In genomic region chr2:105237424-105237823, GRCm38 (mm10) we compare ENCODE assay signal across 17 mouse cellular contexts. TPM values are rescaled to one million over a fixed set of nuclear protein-coding genes. Genes with fewer than 3 reads are reported as not detected.
"Had no signal": no experiment of that assay in that cellular context is flagged by ENCODE, and none has a peak within 500 bp of the region (broad histone marks: within the 10 kb centered on the region; RNA-seq: fewer than 3 reads in every experiment).

No protein-coding gene starts in this region.

- H3K4me1 ChIP-seq: intestine, embryonic 15.5 days; lung, embryonic 15.5 days; midbrain, embryonic 13.5 days; neural tube, embryonic 15.5 days had no signal

- H3K27me3 ChIP-seq: intestine, embryonic 15.5 days; lung, embryonic 15.5 days; midbrain, embryonic 13.5 days; neural tube, embryonic 15.5 days had no signal

- H3K27ac ChIP-seq: hindbrain, embryonic 14.5 days; intestine, embryonic 15.5 days; layer of hippocampus, adult 2 months; limb, embryonic 13.5 days; liver, embryonic 14.5 days; lung, embryonic 15.5 days; midbrain, embryonic 13.5 days; neural tube, embryonic 15.5 days had no signal

- ATAC-seq: intestine, embryonic 15.5 days; midbrain, embryonic 13.5 days had no signal

- H3K9ac ChIP-seq: hindbrain, embryonic 14.5 days; intestine, embryonic 15.5 days; limb, embryonic 13.5 days; liver, embryonic 14.5 days; lung, embryonic 15.5 days; midbrain, embryonic 13.5 days; neural tube, embryonic 15.5 days had no signal

- H3K36me3 ChIP-seq: intestine, embryonic 15.5 days; limb, embryonic 13.5 days; lung, embryonic 15.5 days; midbrain, embryonic 13.5 days; neural tube, embryonic 15.5 days had no signal

- H3K9me3 ChIP-seq: intestine, embryonic 15.5 days; limb, embryonic 13.5 days; lung, embryonic 15.5 days; midbrain, embryonic 13.5 days; neural tube, embryonic 15.5 days had no signal

- DNase-seq: left cerebral cortex, postnatal 4 days; lung, postnatal 14 days; right cerebral cortex, postnatal 4 days; spleen, adult 18-20 months; thymus, adult 18-20 months; thymus, postnatal 25 days had no signal

- H3K4me2 ChIP-seq: hindbrain, embryonic 14.5 days; intestine, embryonic 15.5 days; limb, embryonic 13.5 days; lung, embryonic 15.5 days; midbrain, embryonic 13.5 days; neural tube, embryonic 15.5 days had no signal

- H3K4me3 ChIP-seq: intestine, embryonic 15.5 days; layer of hippocampus, adult 2 months; limb, embryonic 13.5 days; lung, embryonic 15.5 days; midbrain, embryonic 13.5 days; myocyte; neural tube, embryonic 15.5 days had no signal

RNA-seq across cellular contexts. Expression of gene Them7, which starts 13.3 kb away (rescaled TPM):
- total RNA-seq: layer of hippocampus, adult 2 months; layer of hippocampus, postnatal 10 days; left cerebral cortex, postnatal 10 days; left cerebral cortex, postnatal 4 days had no signal
- polyA plus RNA-seq: hindbrain, embryonic 14.5 days; midbrain, embryonic 13.5 days; myocyte had no signal
